Mouse (Mus musculus): ENCODE measurements around the gene Bax.

GRCm38 (mm10) chr7:45456721-45457203 lies 9.9 kb downstream of the Bax start:
- TF ChIP-seq CTCF (conservative IDR thresholded peaks at IDR 0.05 in 1 of 2, IDR thresholded peaks at IDR 0.05 in 1 of 2; ENCODE audit: low read depth in 2 of 2, low read length in 2 of 2) (no peak), EP300 (IDR thresholded peaks at IDR 0.05; ENCODE audit: low read length) (no peak), POLR2A (IDR thresholded peaks at IDR 0.05; ENCODE audit: low read depth, low read length) (no peak), E2F4 (IDR thresholded peaks at IDR 0.05; ENCODE audit: insufficient replicate concordance, low read depth, low read length) (no peak), MEF2A (IDR thresholded peaks at IDR 0.05; ENCODE audit: borderline replicate concordance, low read depth, low read length) (no peak), USF2 (conservative IDR thresholded peaks at IDR 0.05; ENCODE audit: low read depth, low read length) (no peak), MAFK (IDR thresholded peaks at IDR 0.05; ENCODE audit: insufficient replicate concordance, low read length) (no peak), HCFC1 (IDR thresholded peaks at IDR 0.05; ENCODE audit: low read depth, low read length) (no peak), MXI1 (IDR thresholded peaks at IDR 0.05; ENCODE audit: low read depth, low read length) (no peak), BHLHE40 (IDR thresholded peaks at IDR 0.05; ENCODE audit: low read depth, low read length) (no peak), ZC3H11A (IDR thresholded peaks at IDR 0.05; ENCODE audit: low read depth, low read length) (no peak), ZKSCAN1 (IDR thresholded peaks at IDR 0.05; ENCODE audit: borderline replicate concordance, low read depth, low read length) (no peak), USF1 (IDR thresholded peaks at IDR 0.05; ENCODE audit: low read depth, low read length) (no peak), NELFE (IDR thresholded peaks at IDR 0.05; ENCODE audit: low read depth, low read length) (no peak)
